Mouse (Mus musculus): ENCODE data around the gene Slc22a28.
"Not testable (repeated sequence)": the region's sequence is repeated elsewhere in the genome, so short reads cannot be mapped to it uniquely, and the experiment has no call there.

The Slc22a28 gene

GRCm38 (mm10) chr19:8131881-8132280, at the start of gene Slc22a28:
Gene Slc22a28, minus strand, starts transcription at chr19:8131982.
- not testable (repeated sequence) for DNase-seq (ENCODE audit: low spot score)

DNA sequence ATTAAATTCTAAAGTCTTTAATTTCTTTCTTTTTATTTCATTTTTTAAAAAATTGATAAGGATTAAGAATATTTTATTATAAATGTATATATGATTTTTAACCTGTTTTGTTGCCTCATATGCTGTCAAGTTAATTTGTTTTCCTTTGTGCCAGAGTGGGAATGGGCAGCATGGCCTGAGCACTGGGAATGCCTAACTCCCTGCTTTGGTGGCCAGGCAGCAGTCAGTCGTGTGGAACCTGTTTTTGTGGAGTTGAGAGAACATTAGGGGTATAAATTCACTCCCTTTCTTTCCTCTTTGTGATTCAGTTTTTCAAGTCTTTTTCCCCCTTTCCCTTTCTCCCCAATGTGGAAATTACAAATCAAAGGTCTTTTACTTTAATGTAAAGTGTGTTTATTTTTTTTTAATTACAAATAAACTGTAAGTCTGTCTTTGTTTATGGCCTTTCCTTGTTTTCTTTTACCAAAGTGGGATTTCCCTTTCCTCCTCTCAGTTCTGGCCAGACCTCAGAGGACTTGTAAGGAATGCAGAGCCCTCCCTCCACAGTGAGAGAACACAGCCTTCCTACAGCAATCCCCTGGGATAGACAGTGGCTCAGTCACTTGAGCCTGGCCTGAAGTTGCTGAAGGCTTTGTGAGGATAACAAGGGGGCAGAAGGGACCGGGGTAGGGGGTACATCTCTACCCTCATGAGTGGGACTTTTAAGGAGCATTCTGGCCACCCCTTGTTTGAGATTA, 17.2 kb upstream of the Slc22a28 start:
- no peak for DNase-seq (ENCODE audit: low spot score)

DNA sequence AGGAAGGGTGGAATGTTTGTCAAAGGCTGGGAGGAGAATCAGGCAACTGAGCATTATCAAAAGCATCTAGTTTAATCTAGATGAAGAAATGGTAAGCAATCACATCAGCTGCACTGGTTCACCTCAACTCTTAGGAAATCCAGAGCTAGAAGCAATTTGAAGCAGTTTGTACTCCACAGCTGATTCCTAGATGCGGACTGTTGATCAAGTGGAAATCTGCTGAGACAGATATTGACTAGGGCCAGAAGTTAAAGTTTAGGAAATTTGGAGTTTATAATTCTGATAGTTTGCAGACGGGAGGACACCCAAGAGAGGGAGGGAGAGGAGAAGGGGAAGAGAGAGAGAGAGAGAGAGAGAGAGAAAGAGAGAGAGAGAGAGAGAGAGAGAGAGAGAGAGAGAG, 10.9 kb upstream of the Slc22a28 start:
- DNase-seq (ENCODE audit: low spot score), result not testable (repeated sequence)

DNA sequence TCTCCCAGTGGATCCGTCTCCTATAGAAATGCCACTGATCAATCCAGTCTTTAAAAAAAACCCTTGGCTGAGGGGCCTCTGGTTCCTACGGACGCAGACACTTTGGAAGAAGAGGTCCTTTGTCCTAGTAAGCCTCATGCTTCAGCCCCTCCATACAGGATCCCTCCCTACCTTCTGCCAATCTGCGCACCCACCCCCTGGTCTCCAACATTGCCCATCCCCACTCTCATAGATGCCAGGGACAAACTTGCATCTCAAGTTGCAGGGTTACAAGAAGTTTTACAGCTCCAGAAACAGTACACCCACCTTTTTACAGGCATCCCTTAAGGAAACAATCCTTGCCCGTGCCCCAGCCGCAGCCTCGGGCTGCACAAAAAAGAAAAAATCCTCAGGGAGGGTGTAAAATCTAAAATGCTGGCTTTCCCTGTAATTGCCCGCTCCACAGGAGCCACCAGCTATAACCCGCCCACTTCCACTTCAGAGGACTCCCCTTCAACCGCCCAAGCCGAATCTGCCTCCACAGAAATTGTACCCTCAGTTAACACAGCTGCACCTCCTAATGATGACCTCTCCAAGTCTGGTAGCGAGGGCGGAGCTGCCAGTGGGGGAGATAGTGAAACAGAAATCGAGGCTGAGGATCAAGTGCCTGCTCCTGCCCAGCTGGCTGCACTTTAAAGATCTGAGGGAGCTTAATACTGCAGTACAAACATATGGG, 2.5 kb upstream of the Slc22a28 start:
- DNase-seq (ENCODE audit: low spot score), result not testable (repeated sequence)

- no peak for DNase-seq (ENCODE audit: low spot score)
Measured at GRCm38 (mm10) chr19:8019904-8020349, 111.9 kb downstream of the Slc22a28 start.

DNA sequence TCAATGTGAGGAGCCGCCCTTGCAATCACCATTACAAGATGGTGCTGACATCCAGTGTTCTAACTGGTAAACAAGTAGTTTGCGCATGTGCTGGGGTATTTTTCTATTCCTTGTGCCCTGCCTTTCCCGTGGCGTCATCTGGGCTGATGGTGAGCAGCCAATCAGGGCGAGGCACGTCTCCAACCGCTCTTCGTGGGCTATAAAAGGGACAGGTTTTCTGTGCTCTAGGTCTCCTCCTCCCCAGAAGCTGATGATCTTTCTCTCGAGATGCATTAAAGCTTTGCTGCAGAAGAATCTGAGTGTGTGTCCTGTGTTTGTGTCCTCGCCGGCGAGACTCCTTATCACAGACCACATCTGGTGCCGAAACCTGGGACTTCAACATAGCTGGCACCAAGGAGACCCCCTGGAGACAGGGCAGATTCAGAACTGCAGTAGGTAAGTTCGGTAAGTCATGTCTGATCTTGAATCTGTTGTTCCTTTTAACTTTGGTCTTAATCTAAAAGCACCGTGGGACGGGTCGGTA, 112.4 kb downstream of the Slc22a28 start:
- DNase-seq (ENCODE audit: low spot score), result not testable (repeated sequence)

GRCm38 (mm10) chr19:8018535-8018934, 113.2 kb downstream of the Slc22a28 start:
- DNase-seq (ENCODE audit: low spot score), result not testable (repeated sequence)
